Mouse (Mus musculus) lung, postnatal 0 days (tissue): ENCODE results near the gene Rab5c. TPM values are rescaled to one million over a fixed set of nuclear protein-coding genes. Genes with fewer than 3 reads are reported as not detected.

Source experiments
- ATAC-seq: fragments of 200-750 bp; cut with Nextera tagmentation; 2 replicates; pipeline ENCODE4 v1.8.0; 2017; ENCODE audit warnings: moderate library complexity
- DNase-seq: peaks from one replicate; pipeline ENCODE4 v3.0.0-alpha.2; 2016; ENCODE audit warnings: low spot score
- H3K27ac ChIP-seq: fragments of 300-500 bp; sonication (generic); 2 replicates; pipeline ENCODE4 v1.5.1; 2014; ENCODE audit warnings: antibody characterized with exemption, mild to moderate bottlenecking, low read length, mixed read lengths
- H3K27me3 ChIP-seq: fragments of 300-500 bp; sonication (generic); replicated peaks from 2 replicates; pipeline ENCODE4 v1.6.1; 2014; ENCODE audit warnings: low read length, mixed read lengths; ENCODE audit not compliant: insufficient read depth
- H3K36me3 ChIP-seq: fragments of 300-500 bp; sonication (generic); 2 replicates; pipeline ENCODE4 v1.6.1; 2014; ENCODE audit warnings: low read length, mixed read lengths; ENCODE audit not compliant: insufficient read depth
- H3K4me1 ChIP-seq: fragments of 300-500 bp; sonication (generic); 2 replicates; pipeline ENCODE4 v1.6.1; 2014; ENCODE audit warnings: antibody characterized with exemption, low read depth, low read length, mixed read lengths; ENCODE audit not compliant: insufficient read depth
- H3K4me2 ChIP-seq: fragments of 300-500 bp; sonication (generic); replicated peaks from 2 replicates; pipeline ENCODE4 v1.6.1; 2014; ENCODE audit warnings: low read depth, mild to moderate bottlenecking, low read length, moderate library complexity, mixed read lengths
- H3K4me3 ChIP-seq: fragments of 300-500 bp; sonication (generic); 2 replicates; pipeline ENCODE4 v1.5.1; 2014; ENCODE audit warnings: low read depth, low read length
- H3K9ac ChIP-seq: fragments of 300-500 bp; sonication (generic); replicated peaks from 2 replicates; pipeline ENCODE4 v1.6.1; 2014; ENCODE audit warnings: low read depth, mild to moderate bottlenecking
- H3K9me3 ChIP-seq: fragments of 300-500 bp; sonication (generic); 2 replicates; pipeline ENCODE4 v1.6.1; 2016; ENCODE audit warnings: low read length, mixed read lengths
- CTCF ChIP-seq: IDR thresholded peaks from 2 replicates; pipeline ENCODE4 v1.5.1; 2016; ENCODE audit warnings: antibody characterized with exemption, mild to moderate bottlenecking
- EP300 ChIP-seq: IDR thresholded peaks from 2 replicates; pipeline ENCODE4 v1.6.1; 2016; ENCODE audit warnings: antibody characterized with exemption, mild to moderate bottlenecking, control low read depth
- WGBS: fragments of 180-500 bp; shearing (Covaris S2); extraction: QIAGEN DNeasy Blood & Tissue Kit; methylation state at CpG from one replicate; pipeline ENCODE4 v1.1.7; 2014; 5-methylcytosine and 5-hydroxymethylcytosine counted together
- polyA plus RNA-seq: library from polyadenylated mRNA; unstranded; fragments of >200 nt; fragmentation: Nextera tagmentation; extraction: Ambion mirVana; gene quantifications from 2 replicates; pipeline ENCODE4 v1.2.1, GENCODE M21; 2015

The Rab5c gene
- polyA plus RNA-seq, 1 experiment from 2014 or later = 30.4 TPM

DNA sequence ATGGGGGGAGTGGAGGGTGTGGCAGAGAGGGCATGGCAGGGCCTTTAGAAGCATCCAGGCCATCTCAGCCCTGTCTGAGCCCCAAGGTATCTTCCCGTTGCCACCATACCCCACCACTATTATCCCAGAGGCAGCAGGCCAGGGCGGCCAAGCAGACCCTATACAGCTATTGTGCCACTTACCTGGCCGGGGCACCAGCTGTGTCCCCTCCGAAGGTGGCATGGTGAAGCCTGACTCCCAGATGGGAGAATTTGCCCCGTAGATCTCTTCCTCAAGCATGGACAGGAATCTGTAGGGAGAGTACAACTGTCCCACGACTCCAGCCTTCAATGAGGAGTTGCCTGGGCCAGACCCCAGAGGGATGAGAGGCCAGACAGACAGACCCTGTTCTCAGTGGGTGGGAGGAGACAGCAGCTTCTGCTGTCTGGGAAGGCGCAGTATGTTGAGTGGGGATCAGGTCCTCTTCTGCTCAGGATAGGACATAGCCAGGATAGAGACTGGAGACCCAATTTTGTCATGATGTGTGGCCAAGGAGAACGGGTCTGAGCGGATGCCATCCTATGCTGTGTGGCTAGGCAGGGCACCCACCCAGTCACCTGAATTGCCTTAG lies 28.7 kb downstream of the Rab5c start:
- peaks cover 13% of the 10 kb centered on the region; the same call in 1 of the 2 replicates for H3K4me1 ChIP-seq
- peaks cover 21% of the 10 kb centered on the region; the same call in 1 of the 2 replicates for H3K36me3 ChIP-seq
- TF ChIP-seq EP300 = no peak
- no peak for TF ChIP-seq CTCF
- H3K27ac ChIP-seq = no peak overlapping the region
- H3K4me2 ChIP-seq = no peak overlapping the region
- no peak for DNase-seq
- H3K9me3 ChIP-seq = no peaks in the 10 kb centered on the region
- H3K9ac ChIP-seq = no peak overlapping the region
- 93% methylated on average over 9 of the region's 9 CpGs for WGBS
- ATAC-seq = no peak
- no peaks in the 10 kb centered on the region for H3K27me3 ChIP-seq
- no peak overlapping the region for H3K4me3 ChIP-seq

DNA sequence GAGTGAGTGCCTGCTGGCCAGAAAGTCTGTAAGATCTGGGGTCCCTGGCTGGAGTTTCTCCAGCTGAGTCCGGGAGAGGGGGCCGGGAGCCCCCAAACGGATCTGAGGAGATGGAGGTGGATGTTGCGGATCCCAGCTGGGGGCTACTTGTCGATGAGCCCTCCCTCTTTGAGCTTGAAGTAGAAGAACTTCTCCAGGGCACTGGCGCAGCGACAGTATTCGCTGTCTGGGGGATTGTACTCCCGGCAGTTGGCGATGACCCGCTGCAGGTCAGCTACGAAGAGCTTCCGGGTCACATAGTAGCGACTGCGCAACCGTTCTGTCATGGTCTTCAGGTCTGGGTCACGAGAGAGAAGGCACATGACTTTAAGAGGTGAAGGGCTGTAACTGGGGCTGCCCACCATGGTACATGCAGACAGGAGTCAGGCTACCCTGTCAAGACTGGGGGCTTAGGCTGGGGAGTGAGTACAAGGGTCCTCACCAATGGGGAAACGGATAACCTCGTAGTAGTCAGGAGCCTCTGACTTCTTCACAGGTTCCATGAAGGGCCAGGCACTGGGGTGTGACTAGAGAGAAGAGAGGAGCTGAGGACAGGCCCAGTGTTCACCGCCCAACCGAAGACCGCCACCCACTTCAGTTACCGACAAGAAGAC lies 32.8 kb downstream of the Rab5c start:
- no peak overlapping the region for H3K4me3 ChIP-seq
- no peak for TF ChIP-seq CTCF
- 87% methylated on average over 23 of the region's 23 CpGs for WGBS
- H3K4me1 ChIP-seq = peaks cover 9% of the 10 kb centered on the region; the same call in 1 of the 2 replicates
- H3K9ac ChIP-seq = no peak overlapping the region
- no peaks in the 10 kb centered on the region for H3K9me3 ChIP-seq
- H3K27me3 ChIP-seq = no peaks in the 10 kb centered on the region
- no peak overlapping the region for H3K4me2 ChIP-seq
- H3K27ac ChIP-seq = no peak overlapping the region
- DNase-seq (no peak), ATAC-seq (no peak)
- H3K36me3 ChIP-seq = peaks cover 21% of the 10 kb centered on the region; the same call in 1 of the 2 replicates

DNA sequence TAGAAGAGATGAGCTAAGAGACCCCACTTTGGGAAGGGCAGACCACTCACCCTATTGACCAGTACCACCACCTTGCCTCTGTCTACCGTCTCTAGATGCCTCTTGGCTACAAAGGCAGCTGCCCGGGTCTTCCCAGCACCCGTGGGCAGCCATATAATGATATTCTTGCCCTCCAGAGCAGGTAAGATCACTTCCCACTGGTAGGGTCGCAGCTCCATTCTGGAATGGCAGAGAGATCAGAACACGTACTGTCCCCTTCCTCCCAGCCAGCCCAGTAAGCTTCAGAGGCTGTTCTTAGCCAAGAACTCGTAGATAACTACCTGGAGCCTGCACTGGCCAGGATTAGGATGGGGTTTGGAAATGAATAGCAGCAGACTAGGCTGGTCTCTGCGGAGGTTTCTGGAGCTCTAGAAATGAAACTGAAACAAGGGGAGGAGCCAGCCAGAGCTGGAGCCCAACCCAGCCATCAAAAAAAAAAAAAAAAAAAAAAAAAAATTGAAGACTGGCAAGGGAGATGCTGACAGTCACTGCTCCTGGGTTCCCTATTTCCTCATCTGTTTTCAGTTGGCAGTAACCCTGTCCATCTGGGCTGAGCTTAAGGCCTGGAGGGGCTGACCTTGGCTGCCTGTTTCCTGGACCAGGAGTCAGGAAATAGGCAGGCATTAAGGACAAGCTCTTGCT lies 34.0 kb downstream of the Rab5c start, which contains the start of gene Dhx58:
TSS of gene Dhx58 (minus strand) at position 421 of the 681 bp plus-strand sequence.
- WGBS = 61% methylated on average over 7 of the region's 7 CpGs
- peaks cover 9% of the 10 kb centered on the region; the same call in 1 of the 2 replicates for H3K4me1 ChIP-seq
- TF ChIP-seq CTCF (no peak), EP300 (no peak)
- no peaks in the 10 kb centered on the region for H3K9me3 ChIP-seq
- peak; percentile 46 for ATAC-seq
- H3K27ac ChIP-seq = peak within 1 kb of the TSS; percentile 38
- peak within 1 kb of the TSS; percentile 55 for H3K4me2 ChIP-seq
- DNase-seq = peak; percentile 79
- H3K4me3 ChIP-seq = peak within 1 kb of the TSS; percentile 30; the same call in 1 of the 2 replicates
- no peaks in the 10 kb centered on the region for H3K27me3 ChIP-seq
- peak within 1 kb of the TSS; percentile 4; the same call in 1 of the 2 replicates for H3K9ac ChIP-seq
- H3K36me3 ChIP-seq = peaks cover 21% of the 10 kb centered on the region; the same call in 1 of the 2 replicates

DNA sequence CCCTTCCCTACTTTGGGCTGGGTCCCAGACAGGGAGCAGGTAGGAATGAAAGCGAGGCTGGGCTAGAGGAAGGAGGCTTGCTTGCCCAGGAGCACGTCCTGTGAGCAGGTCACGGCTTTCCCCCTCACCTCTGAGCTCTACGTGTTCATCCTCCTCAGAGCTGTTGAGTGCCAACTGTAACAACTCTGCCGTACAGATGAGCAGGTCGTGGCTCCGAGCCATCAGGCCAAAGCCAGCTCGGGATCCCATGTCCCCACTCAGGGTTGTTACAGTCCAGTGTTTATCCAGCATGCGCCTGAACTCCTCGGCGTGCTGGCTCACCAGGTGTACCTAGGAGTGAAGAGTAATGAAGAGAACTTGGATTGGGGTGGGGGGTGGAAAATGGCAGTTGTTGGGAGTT lies 34.6 kb downstream of the Rab5c start:
- Histone ChIP-seq H3K36me3 (peaks cover 21% of the 10 kb centered on the region; the same call in 1 of the 2 replicates), H3K27me3 (no peaks in the 10 kb centered on the region), H3K4me1 (peaks cover 9% of the 10 kb centered on the region; the same call in 1 of the 2 replicates), H3K4me2 (peak overlapping the region; percentile 55), H3K27ac (no peak overlapping the region), H3K9ac (no peak overlapping the region), H3K4me3 (peak overlapping the region; percentile 30; the same call in 1 of the 2 replicates), H3K9me3 (no peaks in the 10 kb centered on the region)
- TF ChIP-seq EP300 = no peak
- TF ChIP-seq CTCF = no peak
- ATAC-seq (no peak), DNase-seq (no peak)
- WGBS = 62% methylated on average over 11 of the region's 11 CpGs

DNA sequence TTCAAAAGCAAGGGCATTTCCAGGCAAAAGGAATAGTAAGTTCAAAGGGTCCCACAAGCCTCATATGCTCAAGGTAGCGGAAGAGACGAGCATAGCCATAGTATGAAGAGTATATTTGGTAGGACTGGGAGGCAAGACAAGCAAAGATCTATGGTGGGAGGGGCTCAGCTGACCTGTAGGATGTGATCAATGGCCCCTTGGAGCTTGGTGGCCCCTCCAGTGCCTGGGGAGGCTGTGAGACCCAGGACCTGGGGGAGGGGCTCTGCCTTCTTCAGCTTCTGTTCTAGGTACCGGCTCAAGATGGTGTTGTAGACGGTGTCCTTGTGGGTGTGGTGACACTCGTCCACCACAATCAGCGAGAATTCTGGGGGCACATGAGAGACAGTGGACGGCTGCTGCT lies 35.1 kb downstream of the Rab5c start:
- ATAC-seq (no peak), DNase-seq (no peak)
- Histone ChIP-seq H3K36me3 (peaks cover 21% of the 10 kb centered on the region; the same call in 1 of the 2 replicates), H3K27me3 (no peaks in the 10 kb centered on the region), H3K4me2 (peak overlapping the region; percentile 55), H3K9ac (no peak overlapping the region), H3K27ac (no peak overlapping the region), H3K4me3 (peak overlapping the region; percentile 30; the same call in 1 of the 2 replicates), H3K9me3 (no peaks in the 10 kb centered on the region), H3K4me1 (peaks cover 9% of the 10 kb centered on the region; the same call in 1 of the 2 replicates)
- 48% methylated on average over 7 of the region's 7 CpGs for WGBS
- no peak for TF ChIP-seq EP300
- TF ChIP-seq CTCF = no peak
